Mouse (Mus musculus) kidney, adult 8-10 months (tissue): Measurements from ENCODE around the gene Rasa2.
"Not testable (repeated sequence)": the region's sequence is repeated elsewhere in the genome, so short reads cannot be mapped to it uniquely, and the experiment has no call there.

Experiments
- DNase-seq, 2 experiments: peaks; one replicate each; pipeline ENCODE4 v3.0.0; 2022

The Rasa2 gene

DNA sequence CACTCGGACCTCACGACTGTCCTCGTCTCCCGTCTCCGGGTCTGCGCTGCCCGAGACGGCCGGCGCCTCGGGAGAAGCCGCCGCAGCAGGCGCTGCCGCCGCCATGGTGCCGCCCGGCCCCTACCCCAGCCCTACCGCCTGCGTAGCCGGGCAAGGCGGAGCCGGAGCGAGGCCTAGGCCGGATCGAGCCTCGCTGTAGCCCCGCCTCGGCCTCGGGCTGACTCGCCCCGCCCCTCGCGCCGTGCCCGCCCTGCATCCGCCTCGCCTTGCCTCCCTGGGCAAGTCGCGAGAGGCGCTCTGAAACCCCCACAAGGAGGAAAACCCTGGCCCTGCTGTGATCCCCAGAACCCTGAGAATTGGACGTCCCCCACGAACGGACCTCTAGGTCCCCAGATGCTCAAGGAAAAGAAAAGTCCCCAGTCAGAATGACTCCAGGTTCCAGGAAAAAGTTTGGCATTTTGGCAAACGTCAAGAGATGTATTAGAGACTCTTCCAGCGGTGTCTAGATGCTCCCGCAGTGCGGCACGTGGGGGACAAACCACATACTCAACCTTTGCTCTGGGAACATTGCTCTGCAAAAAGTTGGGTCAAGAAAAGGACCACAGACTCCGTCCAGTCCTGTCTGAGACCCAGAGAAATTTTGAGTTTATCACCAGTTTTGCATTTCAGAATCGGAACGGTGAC lies at the start of gene Rasa2:
Rasa2 (minus strand) TSS at position 229 of the 684 bp plus-strand sequence.
- DNase-seq = peak; percentile 92 to 93

DNA sequence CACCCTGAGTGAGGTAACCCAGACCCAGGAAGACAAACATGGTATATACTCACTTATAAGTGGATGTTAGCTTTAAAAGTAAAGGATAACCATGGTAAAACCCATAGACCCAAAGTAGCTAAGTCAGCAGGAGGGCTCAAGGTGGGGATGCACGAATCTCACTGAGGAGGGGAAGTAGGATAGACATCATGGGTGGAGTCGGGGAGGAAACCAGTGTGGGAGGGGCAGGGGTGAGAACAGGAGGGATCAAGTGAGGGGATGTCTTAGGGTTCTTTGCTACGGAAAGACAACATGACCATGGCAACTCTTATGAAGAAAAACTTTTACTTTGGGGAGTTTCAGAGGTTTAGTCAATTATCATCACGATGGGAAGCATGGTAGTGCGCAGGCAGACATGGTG lies 47.2 kb upstream of the Rasa2 start:
- DNase-seq = no peak

DNA sequence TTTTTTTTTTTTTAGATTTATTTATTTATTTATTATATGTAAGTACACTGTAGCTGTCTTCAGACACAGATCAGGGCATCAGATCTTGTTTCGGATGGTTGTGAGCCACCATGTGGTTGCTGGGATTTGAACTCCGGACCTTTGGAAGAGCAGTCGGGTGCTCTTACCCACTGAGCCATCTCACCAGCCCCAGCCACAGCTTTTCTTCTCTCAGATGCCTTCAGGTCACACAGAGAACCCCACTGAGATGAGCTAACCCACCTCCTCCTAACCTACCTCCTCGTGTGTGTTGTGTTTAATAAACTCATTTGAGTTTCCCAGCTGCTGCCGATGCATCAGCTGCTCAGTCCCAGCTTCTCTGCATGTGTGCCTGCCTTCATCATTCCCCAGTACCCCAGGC lies 46.3 kb upstream of the Rasa2 start:
- DNase-seq = not testable (repeated sequence)

DNA sequence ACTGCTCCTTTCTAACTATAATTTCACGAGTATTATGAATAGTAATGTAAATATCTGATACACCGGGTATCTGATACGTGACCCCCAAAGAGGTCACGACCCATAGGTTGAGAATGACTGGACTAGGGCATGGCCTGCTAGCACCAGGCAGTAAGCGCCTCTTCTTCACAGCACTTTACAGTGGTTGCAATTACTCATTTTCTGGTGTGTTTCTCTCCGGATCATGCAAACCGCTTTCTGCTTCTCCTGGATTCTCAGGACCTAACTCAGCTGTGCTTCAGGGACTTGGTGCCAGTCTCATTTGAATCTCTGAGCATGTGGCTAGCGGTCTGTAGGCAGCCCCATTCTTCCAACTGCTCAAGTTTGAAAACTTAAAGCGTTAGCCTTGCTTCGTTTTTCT lies 45.3 kb upstream of the Rasa2 start:
- DNase-seq = no peak

DNA sequence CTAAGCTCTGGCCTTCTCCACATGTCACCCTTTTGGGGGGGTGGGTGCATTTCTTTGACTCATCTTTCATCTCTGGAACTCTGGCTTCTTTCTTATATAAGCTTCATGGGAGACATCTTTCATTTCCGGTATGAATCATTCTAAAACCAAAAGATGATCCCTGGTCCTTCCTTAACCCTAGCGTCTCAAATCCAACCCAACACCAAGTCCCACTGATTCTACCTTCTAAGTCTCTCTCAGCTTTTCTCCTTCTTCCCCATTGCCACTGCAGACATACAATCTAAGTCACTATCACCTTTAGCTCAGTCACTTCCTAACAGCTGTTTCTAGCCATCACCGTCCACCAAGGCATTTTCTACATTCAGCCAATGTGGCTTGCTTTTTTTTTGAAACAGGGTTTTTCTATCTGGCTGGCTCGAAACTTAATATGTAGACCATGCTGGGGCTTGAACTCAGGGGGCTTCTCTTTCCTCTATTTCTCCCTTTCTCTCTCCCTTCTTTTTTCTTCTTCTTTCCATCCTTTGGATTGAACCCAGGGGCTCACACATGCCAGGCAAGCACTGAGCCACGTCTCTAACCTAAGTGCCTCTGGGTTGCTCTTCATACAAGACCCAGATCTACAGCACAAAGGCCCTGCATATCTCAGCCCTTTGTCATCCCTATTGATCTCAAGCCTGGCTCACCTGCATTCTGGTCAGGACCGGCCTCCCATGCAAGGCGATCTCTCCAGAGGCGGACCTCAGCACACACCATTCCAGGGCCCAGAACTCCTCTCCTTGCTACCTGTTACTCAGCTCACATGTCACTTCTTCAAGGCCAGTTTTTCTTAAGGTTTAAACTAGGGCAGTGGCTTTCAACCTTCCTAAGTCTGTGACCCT lies 44.6 kb upstream of the Rasa2 start:
- DNase-seq = no peak

DNA sequence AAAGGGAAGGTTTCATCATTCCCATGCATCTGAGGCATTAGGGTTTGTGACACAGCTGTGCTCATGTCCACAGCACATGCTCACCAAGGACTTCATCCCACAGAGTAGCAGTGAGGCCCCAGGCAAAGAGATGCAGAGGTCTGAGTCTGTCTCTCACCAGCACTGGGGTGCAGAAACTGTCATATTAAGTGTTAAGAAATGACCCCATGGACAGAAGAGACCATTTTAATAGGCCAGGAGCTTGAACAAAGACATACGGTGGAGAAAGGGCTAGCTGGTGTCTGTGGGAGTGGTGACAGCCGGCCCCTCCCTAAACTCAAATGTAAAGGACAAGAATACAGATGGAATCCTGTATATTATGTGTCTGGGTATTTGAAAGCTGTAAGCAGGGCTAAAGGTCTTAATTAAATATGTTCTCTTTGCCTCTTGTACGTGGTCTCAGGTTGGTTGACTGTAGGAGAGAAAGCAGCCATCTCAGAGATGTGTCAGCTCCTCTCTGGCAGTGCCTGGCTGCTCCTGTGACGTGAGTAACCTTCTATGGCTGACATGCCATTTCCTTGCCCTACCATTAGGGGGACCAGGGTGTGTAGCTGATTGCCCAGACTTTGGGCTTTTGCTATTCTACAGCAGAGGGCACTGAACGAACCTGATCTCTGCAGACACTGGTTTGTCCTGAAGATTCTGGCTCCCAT lies 43.8 kb upstream of the Rasa2 start:
- peak; percentile 48 to 61 for DNase-seq

DNA sequence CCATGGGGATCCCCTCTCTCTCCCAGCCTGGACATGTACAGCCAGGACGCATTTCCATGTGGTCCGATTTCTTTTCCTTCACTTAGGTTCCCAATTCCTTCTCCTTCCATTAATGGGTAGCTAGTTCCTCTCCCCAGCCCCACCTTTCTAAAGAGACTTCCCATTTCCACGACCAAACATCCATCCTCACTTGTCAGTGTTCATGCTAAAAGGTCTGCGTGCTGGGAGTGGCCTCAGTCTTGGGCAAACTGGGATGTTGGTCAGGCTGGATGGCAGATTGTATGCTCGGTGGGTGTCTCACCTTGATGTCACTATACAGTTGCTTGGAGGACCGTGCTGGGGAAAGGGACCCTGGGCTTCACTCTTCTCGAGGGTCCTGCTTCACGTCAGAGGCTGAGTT lies 42.9 kb upstream of the Rasa2 start:
- no peak for DNase-seq

DNA sequence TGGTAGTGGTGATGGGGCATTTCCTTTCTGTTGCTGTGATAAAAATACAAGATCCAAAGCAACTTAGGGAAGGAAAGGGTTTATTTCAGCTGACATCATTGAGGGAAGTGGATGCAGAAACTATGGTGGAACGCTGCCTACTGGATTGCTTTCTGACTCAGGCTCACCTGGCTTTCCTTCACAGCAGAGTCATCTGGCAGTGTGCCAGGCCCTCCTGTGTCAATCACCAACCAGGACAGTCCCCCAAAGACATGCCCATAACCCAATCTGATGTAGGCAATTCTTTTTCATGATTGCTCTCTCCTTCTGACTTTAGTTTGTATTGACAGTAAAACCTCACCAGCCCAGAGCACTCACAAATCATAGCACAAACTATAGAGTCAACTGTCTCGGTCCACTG lies 41.0 kb upstream of the Rasa2 start:
- no peak for DNase-seq

DNA sequence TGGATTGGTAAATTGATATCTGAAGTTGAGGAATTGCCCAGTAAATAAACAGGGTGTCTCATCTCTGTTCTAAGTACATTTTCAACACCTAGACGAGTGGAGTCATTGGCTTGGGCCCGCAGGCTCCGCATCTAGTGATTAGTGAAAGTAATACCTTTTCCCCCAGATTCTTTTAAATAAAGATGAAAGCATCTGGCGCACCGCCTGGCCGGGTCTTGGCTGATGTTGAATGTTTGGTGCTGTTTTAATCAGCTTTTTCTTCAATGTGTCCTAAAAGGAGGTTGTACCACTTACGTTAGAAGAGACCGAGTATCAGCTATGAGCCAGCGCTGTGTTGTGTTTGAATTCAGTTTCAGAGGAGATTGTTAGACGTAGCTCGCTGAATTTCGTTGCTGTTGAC lies 39.8 kb upstream of the Rasa2 start:
- DNase-seq = no peak

DNA sequence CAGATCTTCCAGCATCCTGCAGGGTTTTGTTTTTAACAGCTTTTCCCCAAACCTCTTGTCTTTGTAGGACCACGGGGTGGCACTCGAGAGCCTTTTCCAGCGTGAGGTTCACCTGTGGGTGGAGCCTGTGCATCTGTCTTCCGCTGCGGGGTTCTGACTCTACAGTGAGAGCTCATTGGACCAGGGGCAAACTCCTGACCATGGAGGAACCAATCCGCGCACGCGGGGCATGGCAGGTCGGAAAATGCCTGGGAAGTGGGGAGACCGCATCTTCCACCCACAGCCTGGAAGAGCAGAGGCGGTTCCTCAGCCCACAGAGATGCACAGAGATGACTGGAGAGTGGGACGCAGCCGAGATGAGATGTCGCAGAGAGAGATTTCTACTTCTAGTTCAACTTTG lies 38.5 kb upstream of the Rasa2 start:
- peak; percentile 95 to 97 for DNase-seq

DNA sequence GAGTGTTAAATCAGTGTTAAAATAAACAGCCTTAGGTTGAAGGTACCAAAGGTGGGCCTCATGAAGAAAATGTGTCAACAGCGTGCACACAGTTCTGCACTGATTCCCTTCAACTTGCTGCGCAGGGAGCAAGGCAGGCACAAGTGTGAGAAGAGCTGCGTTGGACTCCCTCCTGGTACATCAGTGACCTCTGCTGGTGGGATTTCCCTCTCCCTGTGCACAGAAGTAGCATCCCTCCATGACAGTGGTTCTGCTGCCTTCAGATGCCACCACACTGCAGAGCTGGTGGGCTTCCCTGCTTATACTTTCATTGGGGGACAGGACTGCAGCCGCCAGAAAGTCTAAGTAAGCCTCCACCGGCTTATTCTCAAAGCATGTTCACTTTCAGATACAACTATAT lies 37.2 kb upstream of the Rasa2 start:
- peak; percentile 31 to 67 for DNase-seq

DNA sequence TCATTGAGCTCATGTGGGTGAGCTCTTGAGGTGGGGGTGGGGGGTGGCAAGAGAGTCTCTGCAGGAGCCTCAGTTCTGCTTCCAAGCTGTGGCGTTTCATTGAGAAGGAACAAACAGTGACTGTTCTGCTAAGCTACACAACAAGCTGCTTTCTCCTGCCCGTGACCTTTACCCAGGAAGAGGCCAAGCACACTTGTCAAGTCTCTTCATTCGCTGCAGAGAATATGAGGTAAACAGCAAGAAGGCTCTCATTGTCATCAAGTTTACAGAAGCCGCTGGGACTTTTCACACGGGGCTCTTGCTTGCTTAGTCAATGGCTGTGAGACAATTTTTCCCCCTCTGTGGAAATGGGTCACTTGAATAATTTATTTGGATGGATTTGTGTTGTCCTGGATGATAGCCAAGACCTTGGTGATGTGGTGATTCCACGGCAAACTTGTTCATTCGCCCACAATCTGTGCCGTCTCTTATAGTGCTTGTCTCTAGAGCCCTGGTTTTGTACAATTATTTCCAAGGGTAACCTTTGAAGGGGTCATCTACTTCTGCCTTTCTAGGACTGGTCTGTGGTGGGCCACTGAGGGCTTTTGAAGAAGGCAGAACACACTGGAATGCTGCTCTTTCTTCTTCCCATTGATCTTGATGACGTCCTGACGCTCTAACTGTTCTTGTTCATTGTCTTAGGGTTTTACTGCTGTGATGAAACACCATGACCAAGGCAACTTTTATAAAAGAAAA lies 29.3 kb upstream of the Rasa2 start:
- no peak for DNase-seq

DNA sequence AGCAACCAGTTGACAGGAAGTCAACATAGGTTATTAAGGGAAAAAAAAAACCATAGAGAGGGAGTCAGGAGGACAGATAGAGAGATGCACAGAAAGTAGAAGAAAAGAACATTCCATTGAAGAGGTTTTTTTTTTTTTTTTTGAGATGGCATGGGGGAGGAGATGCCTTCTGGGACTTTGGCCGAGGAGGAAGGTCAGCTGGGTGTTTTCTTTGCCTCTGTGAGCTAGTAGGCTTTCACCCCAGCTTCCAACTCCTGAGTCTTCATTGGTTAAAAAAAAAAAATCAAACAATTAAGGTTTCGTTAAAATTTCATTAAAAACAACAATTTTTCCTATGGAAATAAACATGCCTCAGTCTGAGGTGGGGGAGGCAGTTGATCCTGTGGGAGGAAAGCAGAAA lies 28.4 kb upstream of the Rasa2 start:
- peak in 1 of 2 experiments; percentile 18 for DNase-seq

DNA sequence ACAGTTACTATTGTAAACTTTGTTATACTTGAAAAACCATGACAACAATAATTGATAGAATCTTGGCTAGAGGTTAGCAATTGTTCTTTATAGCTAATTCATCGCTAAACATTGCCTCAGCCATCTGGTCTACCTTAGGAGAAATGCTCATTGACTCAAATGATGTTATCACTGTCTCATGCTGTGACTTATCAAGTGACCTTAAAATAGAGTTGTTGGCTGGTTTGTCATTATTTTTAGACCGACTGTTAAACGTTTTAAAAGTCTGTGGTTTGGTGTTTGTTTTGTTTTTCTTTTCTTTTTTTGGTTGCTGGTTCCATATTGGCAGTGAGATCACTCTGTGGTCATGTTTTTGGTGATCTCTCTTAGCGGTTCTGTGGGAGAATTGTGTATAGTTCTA lies 22.1 kb upstream of the Rasa2 start:
- DNase-seq = no peak

DNA sequence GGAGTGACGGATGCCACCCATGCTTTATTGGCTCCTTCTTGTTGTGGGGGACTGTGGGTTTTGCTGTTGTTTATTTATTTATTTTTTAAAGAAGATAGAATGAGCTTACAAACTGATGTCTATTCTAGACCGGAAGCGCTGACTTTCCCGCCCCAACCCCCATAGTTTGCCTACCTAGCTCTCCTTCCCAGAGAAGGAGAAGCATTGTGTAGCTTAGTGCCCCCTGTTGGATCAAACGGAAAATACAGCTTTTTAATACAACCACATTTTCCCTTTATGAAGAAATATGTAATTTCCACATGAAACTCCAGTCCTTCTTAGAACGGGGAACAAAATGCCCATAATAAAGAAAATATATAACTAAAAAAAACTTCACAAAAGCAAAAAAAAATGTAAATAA lies 21.3 kb upstream of the Rasa2 start:
- DNase-seq = no peak

DNA sequence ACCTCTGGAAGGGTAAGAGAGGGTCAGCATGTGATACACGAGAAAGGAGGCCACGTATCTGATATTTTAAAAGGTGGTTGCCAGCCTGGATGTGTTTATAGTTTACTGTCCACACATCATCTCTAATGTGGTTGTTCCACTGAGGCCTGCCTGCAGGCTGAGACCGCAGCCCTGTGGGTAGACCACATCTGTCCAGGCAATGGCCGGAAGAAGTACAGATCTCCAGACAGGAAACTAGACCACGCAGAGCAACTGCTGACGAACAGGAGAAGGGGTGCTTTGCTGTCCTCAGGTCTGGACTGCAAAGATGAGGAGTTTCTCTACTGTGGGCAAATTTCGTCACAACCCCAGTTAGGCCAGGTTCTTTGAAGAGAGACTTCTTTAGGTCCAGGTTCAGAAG lies 19.4 kb upstream of the Rasa2 start:
- no peak for DNase-seq

DNA sequence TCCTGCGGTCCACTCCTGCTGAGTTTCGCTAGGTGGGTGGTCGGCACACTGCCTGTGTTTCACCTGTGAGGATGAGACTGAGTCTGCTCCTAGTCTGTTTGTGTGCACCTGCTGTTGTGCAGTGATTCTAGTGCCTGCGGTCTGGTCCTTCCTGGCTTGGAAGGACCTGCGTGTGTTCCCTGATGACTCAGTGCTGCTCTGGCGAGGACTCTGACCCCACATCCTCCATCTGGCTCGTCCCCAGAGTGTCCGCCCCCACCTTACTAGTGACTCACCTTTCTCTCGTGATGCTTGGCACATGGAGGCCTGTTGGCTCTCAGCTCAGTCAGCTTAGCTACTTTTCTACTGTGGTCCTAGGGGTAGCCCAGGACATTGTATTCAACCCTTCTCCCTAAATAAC lies 18.5 kb upstream of the Rasa2 start:
- peak; percentile 86 to 88 for DNase-seq

DNA sequence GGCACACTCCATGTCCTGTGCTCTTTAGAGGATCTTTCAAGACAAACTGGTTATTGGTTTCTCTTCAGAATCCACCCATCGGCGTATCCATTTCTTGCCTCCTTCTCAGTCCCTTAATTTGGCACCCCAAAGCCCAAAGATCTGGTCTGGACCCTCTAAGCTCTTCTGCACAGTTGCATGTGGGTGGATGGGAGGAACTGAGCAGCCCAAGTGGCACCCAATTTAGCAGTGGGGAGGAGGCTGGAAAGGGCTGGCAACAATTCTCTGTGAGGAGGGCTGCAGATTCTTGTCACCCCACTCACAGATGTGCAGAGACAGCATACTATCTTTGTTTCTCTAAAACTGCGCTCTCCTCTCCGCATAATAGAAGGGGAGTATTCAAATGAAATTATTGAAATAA lies 17.9 kb upstream of the Rasa2 start:
- no peak for DNase-seq

DNA sequence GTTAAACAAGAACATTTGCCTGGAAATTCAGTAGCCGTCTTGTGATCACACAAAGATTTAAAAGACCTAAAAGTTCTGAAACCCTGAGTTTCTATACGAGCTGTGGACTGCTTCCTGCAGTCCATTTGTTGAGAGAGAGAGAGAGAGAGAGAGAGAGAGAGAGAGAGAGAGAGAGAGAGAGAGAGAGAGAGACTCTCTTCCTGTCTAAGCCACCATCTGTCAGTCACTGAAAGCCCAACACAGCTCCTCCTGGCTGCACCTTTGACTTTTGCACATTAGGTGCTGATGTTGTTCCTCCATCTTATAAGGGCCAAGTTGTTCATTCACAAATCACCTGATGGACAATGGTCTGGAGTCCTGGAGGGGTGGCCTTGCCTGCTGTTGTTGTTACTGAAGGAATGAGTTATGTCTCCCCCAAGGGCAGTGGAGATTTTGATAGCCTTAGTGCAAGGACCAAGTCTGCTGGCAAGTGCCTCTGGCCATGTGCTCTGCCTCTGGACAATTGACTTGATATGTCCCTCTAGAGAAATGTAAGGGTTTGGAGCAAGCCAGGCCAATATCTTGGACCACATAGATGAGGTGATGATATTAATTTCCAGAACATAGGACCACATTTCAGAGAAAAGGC lies 15.4 kb upstream of the Rasa2 start:
- peak in 1 of 2 experiments; percentile 32 for DNase-seq

DNA sequence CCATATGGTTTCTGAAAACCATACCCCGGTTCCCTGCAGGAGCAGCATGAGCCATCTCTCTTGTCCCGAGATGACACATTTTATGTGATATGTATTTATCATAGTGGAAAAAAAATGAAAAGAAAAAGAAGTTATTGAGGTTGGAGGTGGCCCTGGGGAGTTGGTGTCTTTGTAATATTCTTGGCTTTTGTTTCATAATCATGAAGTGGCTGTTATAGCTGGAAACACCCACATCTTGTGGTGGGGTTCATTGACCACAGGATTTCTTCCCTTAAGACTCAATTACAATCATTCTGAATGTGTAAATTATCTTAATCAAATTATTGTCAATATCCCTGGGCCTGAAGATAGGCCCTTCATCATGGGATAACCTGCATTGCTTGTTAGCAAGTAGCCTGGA lies 13.4 kb upstream of the Rasa2 start:
- no peak for DNase-seq

DNA sequence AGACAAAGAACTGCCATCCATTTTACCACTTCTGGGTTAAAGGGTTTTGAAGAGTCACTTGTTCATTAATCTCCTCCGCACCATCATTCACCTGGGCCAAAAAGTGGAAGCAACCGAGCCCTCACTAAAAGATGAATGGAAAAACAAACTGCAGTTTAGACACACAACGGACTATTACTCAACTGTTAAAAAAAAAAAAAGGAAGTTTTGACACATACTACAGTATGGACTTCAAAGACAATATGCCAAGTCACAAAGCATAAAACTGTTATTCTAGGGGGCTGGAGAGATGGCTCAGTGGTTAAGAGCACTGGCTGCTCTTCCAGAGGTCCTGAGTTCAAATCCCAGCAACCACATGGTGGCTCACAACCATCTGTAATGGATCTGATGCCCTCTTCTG lies 12.6 kb upstream of the Rasa2 start:
- not testable (repeated sequence) for DNase-seq

DNA sequence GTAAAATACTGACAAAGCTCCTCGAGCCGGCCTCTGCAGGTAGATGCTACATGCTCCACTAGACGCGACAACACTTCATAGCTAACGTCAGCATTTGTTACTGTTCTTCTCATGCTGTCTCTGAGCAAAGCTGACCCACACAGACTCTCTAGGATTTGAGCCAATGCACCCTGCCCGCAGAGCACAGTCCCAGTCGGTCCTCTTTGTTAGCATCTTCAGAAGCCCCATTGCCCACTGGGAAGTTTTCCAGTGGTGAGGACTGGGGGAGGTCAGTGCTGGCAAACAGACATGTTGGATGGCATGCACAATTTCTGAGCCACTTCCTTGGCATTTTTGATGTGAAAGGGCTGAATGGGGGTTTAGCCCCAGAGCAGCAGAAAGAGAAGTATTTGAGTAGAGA lies 8.0 kb upstream of the Rasa2 start:
- peak; percentile 45 to 76 for DNase-seq

DNA sequence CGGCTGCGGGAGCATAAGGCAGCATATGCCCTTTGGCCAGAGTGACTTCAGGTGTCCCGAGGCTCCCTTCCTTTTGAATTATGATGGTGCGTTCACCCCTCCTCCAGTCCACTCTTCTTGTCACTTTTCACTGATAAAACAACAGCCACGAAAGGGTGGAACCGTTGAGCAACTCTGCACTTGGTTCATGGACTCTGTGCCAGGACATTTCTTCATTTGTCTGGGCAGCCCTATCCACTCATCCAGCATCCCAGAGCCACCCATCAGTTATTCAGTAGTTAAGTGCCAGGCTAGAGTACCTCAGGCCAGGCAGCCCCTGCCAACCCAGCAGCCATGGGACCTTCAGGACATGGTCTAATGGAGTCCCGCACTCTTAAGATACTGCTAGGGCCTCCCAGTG lies 7.1 kb upstream of the Rasa2 start:
- peak; percentile 18 to 53 for DNase-seq
